Mouse (Mus musculus): ENCODE results near the gene Adam8. TPM values are rescaled to one million over a fixed set of nuclear protein-coding genes. Genes with fewer than 3 reads are reported as not detected.

Adam8 gene
- polyA plus RNA-seq, 1 experiment from 2014 or later, result 5.3 TPM

GRCm38 (mm10) chr7:139956658-139957057, 35.7 kb downstream of the Adam8 start:
- no peak overlapping the region for H3K27ac ChIP-seq
- no peak overlapping the region for H3K9ac ChIP-seq
- no peak overlapping the region for H3K4me2 ChIP-seq
- 83% methylated on average over 3 of the region's 3 CpGs for WGBS
- no peak overlapping the region for H3K4me3 ChIP-seq
- H3K36me3 ChIP-seq, result no peaks in the 10 kb centered on the region
- H3K27me3 ChIP-seq, result peaks cover 35% of the 10 kb centered on the region
- H3K4me1 ChIP-seq (replicated peaks), result peaks cover 6% of the 10 kb centered on the region; the same call in 1 of the 2 replicates
- H3K9me3 ChIP-seq, result no peaks in the 10 kb centered on the region
- no peak for ATAC-seq (ENCODE audit: low FRiP score)

DNA sequence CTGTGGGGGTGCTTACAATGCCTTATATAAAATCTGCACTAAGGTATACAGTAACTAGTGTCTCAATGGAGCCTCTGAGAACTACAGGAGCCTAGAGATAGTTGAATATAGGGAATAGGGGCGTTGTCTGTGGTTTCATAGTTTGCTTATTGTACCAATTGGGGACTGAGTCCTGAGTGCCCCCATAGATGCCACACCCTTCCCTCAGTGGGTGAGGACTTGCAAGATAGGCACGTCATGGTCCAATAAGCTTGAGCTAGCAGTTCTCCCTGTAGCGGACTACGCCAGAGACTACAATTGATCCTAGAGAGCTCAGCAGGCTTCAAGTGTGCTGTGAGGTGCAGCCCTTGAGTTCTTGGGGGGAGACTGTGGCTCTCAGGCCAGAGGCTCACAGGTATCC, 36.9 kb downstream of the Adam8 start:
- Histone ChIP-seq H3K27me3 (peaks cover 46% of the 10 kb centered on the region), H3K4me1 (replicated peaks) (peaks cover 13% of the 10 kb centered on the region), H3K9me3 (no peaks in the 10 kb centered on the region), H3K4me2 (no peak overlapping the region), H3K4me3 (no peak overlapping the region), H3K36me3 (no peaks in the 10 kb centered on the region), H3K27ac (no peak overlapping the region), H3K9ac (no peak overlapping the region)
- 90% methylated on average over 4 of the region's 4 CpGs for WGBS
- ATAC-seq (ENCODE audit: low FRiP score), result no peak

- peaks cover 17% of the 10 kb centered on the region for H3K4me1 ChIP-seq (replicated peaks)
- WGBS, result 51% methylated on average over 6 of the region's 6 CpGs
- H3K4me3 ChIP-seq, result no peak overlapping the region
- no peak overlapping the region for H3K9ac ChIP-seq
- H3K27ac ChIP-seq, result no peak overlapping the region
- H3K27me3 ChIP-seq, result peaks cover 66% of the 10 kb centered on the region
- ATAC-seq (ENCODE audit: low FRiP score), result no peak
- no peak overlapping the region for H3K4me2 ChIP-seq
- H3K36me3 ChIP-seq, result no peaks in the 10 kb centered on the region
- H3K9me3 ChIP-seq, result no peaks in the 10 kb centered on the region
These were observed 40.2 kb downstream of the Adam8 start for GRCm38 (mm10) chr7:139951991-139952633.

DNA sequence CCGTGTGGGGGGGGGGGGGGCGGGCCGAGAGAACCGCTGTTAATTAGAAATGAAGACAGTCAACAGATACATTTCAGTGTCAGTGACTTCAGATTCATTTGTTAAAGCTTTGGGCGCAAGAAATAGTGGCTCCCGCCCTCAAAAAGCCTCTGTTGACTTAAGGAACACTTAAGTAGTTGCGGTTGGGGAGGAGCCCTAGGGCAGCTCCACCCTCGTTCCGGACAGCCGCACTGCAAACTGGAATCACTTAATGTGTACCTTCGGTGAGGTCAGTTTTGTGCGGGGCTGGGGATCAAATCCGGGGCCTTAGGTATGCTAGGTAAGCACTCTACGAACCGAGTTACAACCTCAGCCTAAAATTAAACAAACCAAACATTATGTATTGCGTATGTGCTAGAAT, 41.3 kb downstream of the Adam8 start:
- H3K27me3 ChIP-seq, result peaks cover 72% of the 10 kb centered on the region
- no peaks in the 10 kb centered on the region for H3K9me3 ChIP-seq
- no peaks in the 10 kb centered on the region for H3K36me3 ChIP-seq
- ATAC-seq (ENCODE audit: low FRiP score), result no peak
- H3K4me3 ChIP-seq, result peak overlapping the region; percentile 42
- H3K4me1 ChIP-seq (replicated peaks), result peaks cover 17% of the 10 kb centered on the region
- no peak overlapping the region for H3K9ac ChIP-seq
- no peak overlapping the region for H3K27ac ChIP-seq
- H3K4me2 ChIP-seq, result peak overlapping the region; percentile 70
- WGBS, result 10% methylated on average over 15 of the region's 16 CpGs

DNA sequence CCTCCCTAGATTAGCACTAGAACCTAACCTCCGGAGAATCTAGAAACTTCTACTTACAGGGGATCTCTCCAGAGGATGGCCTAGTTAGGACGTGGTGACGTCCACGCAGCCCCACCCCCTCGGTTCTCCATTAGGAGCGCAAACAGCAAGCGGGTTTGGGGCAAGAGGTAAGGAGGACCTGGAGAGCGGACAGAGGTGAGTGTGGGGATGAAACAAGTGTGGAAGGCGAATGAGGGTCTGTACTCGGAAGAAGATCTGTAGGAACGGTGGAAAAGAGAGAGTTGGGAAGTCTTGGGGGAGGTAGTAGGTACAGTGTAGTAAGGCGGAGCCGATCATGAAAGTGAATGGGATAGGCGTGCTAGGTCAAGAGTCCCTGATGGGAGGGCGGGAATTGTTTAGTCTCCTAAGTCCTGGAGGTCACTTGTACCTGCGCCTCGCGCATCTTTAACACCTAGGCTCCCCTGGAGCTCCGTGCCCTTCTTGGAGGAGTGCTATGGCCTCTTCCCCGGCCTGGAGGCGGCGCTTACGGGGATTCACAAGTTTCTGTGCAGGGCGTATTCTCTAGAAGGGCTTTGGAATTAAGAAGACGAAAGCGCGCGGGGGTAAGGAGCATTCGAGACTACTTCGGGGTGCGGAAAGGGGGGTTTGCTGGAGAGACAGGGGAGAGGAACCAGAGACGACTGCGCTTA, 41.9 kb downstream of the Adam8 start:
- no peaks in the 10 kb centered on the region for H3K36me3 ChIP-seq
- H3K9me3 ChIP-seq, result no peaks in the 10 kb centered on the region
- H3K9ac ChIP-seq, result peak overlapping the region; percentile 60
- H3K27ac ChIP-seq, result no peak overlapping the region
- under 1% methylated on average over 33 of the region's 33 CpGs for WGBS
- peak overlapping the region; percentile 42 for H3K4me3 ChIP-seq
- ATAC-seq (ENCODE audit: low FRiP score), result peak; percentile 72
- H3K4me2 ChIP-seq, result peak overlapping the region; percentile 70
- peaks cover 76% of the 10 kb centered on the region for H3K27me3 ChIP-seq
- peaks cover 17% of the 10 kb centered on the region for H3K4me1 ChIP-seq (replicated peaks)

DNA sequence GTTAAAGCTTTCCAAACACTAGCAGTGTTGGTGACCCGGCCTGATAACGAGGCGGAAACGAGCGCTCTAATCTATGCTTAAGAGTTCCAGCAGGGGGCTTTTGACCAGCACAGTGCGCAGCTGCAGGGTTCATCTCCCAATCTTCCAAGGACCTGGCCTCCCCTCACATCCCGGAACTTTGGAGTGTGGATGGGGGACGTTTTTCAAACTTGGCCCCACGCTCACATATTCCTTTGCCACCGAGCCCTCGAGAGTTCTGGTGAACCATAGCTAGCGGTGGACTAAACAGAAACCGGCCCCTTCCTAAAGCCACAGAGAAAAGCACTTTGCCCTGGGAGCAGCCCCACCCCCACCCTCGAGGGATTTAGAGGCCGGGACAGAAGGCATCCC, 42.5 kb downstream of the Adam8 start:
- no peaks in the 10 kb centered on the region for H3K36me3 ChIP-seq
- no peaks in the 10 kb centered on the region for H3K9me3 ChIP-seq
- H3K27me3 ChIP-seq, result peaks cover 81% of the 10 kb centered on the region
- no peak overlapping the region for H3K27ac ChIP-seq
- H3K9ac ChIP-seq, result peak overlapping the region; percentile 60; the same call in 1 of the 2 replicates
- peak overlapping the region; percentile 42 for H3K4me3 ChIP-seq
- ATAC-seq (ENCODE audit: low FRiP score), result peak; percentile 75
- H3K4me1 ChIP-seq (replicated peaks), result peaks cover 17% of the 10 kb centered on the region
- H3K4me2 ChIP-seq, result peak overlapping the region; percentile 70
- WGBS, result 2% methylated on average over 15 of the region's 15 CpGs

DNA sequence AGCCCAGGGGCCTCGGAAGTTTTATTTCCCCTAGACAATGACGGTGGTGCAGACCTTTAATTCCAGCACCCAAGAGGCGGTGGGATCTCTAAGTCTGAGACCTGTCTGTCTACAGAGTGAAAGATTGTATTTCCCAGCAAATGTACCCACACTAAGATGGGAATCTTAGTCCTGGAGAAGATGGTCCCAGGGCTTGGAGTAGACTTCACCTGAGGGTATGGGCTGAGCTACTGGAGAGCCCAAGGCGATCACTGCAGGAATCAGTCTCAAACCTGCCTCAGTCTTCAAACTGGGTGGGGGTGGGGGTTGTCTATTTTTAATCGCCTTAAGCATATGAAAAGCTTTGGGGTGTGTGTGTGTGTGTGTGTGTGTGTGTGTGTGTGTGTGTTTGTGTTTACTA, 46.3 kb downstream of the Adam8 start:
- Histone ChIP-seq H3K4me2 (no peak overlapping the region), H3K36me3 (no peaks in the 10 kb centered on the region), H3K4me3 (no peak overlapping the region), H3K27ac (no peak overlapping the region), H3K27me3 (peaks cover 99% of the 10 kb centered on the region), H3K4me1 (replicated peaks) (peaks cover 29% of the 10 kb centered on the region), H3K9me3 (no peaks in the 10 kb centered on the region), H3K9ac (no peak overlapping the region)
- ATAC-seq (ENCODE audit: low FRiP score), result no peak
- 25% methylated on average over 5 of the region's 5 CpGs for WGBS

- Histone ChIP-seq H3K27ac (no peak overlapping the region), H3K9me3 (no peaks in the 10 kb centered on the region), H3K4me1 (replicated peaks) (peaks cover 24% of the 10 kb centered on the region), H3K27me3 (peaks cover 97% of the 10 kb centered on the region), H3K9ac (no peak overlapping the region), H3K4me2 (no peak overlapping the region), H3K36me3 (no peaks in the 10 kb centered on the region), H3K4me3 (no peak overlapping the region)
- no peak for ATAC-seq (ENCODE audit: low FRiP score)
- 10% methylated on average over 5 of the region's 5 CpGs for WGBS
These were observed 46.8 kb downstream of the Adam8 start for GRCm38 (mm10) chr7:139945516-139945915.

DNA sequence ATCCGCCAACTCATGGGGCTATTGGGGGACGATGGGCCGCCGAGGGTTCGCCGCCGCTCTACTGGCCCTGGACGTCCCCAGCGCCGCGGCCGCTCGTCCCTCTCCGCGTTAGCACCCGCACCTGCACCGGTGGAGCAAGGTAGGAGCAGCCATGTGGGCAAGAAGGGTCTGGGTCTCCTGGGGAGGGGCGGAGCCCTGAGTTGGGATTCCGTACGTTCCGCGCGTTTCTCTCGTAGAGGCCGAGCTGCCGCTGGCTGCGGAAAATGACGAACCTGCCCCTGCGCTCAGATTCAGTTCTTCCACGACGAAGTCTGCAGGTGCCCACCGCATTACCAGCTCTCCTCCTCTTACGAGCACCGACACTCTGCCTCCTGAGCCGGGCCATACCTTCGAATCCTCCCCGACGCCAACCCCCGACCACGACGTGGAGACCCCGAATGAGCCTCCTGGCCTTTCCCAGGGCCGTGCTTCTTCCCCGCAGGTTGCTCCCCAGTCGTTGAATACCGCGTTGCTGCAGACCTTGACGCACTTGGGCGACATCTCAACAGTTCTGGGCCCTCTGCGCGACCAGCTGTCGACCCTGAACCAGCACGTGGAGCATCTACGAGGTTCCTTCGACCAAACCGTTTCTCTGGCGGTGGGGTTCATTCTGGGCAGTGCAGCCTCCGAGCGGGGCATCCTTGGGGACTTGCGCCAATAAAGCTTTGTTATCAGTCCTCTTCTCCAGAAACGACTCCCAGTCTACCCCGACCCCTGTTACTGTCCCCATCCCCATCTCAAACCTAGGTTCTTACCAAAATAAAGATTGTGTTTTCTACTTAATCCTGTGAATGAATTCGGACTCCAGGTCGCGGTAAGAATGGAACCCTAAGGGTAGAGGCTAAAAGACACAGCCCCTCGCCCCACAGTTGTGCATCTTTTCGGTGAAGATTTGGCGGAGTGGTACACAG, 47.8 kb downstream of the Adam8 start:
- no peak for ATAC-seq (ENCODE audit: low FRiP score)
- no peaks in the 10 kb centered on the region for H3K9me3 ChIP-seq
- H3K27ac ChIP-seq, result no peak overlapping the region
- H3K9ac ChIP-seq, result peak overlapping the region; percentile 58
- H3K4me2 ChIP-seq, result peak overlapping the region; percentile 54
- H3K4me1 ChIP-seq (replicated peaks), result peaks cover 15% of the 10 kb centered on the region
- no peaks in the 10 kb centered on the region for H3K36me3 ChIP-seq
- WGBS, result 3% methylated on average over 67 of the region's 68 CpGs
- H3K4me3 ChIP-seq, result peak overlapping the region; percentile 35
- peaks cover 95% of the 10 kb centered on the region for H3K27me3 ChIP-seq

GRCm38 (mm10) chr7:139943674-139944281, 48.6 kb downstream of the Adam8 start, which contains the start of gene Utf1:
Gene Utf1 (plus strand): TSS chr7:139943789.
- ATAC-seq (ENCODE audit: low FRiP score), result no peak; the same call in 1 of the 2 replicates

DNA sequence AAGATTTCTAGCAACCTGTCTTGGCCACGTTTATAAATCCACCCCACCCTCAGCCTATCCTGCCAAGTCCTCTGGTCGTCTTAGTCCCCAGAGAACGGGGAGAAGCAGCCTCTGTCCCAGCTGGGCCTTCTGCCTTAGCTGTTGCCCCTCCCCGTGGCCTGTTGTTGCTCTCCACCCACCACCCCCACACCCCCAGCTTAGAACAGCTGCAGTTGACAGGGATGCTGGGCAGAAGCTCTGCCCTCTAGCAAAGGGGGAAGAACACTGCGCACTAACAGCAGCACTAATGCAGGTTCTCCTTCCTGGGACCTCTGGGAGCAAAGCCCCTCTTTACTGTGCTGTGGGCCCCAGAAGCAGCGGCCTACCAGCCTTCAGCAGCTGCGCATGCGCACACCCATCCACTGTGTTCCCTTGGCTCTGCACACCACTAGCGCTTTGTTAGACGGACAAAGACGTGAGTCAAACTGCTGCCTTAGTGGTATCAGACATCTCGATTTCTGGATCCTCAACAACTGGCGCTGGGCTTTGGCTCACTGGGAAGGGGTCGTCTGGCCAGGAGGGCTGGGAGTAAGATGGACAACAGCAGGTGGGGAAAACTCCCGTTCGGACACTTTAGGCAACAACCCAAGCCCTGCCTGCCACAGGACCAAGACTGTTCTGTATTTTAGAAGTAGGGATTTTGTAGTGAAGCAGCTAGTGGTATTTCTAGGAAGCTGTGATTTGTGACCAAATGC, 51.7 kb downstream of the Adam8 start:
- Histone ChIP-seq H3K4me1 (replicated peaks) (peaks cover 14% of the 10 kb centered on the region), H3K4me2 (no peak overlapping the region), H3K27me3 (peaks cover 72% of the 10 kb centered on the region), H3K27ac (no peak overlapping the region), H3K4me3 (no peak overlapping the region), H3K36me3 (peaks cover 7% of the 10 kb centered on the region; the same call in 1 of the 2 replicates), H3K9ac (no peak overlapping the region), H3K9me3 (no peaks in the 10 kb centered on the region)
- 68% methylated on average over 16 of the region's 16 CpGs for WGBS
- no peak for ATAC-seq (ENCODE audit: low FRiP score)

More at GRCm38 (mm10) chr7:139943674-139944281, 48.6 kb downstream of the Adam8 start, which contains the start of gene Utf1:
- Histone ChIP-seq H3K27me3 (peaks cover 93% of the 10 kb centered on the region), H3K4me1 (replicated peaks) (peaks cover 14% of the 10 kb centered on the region), H3K27ac (no peak within 1 kb of the TSS), H3K4me3 (peak within 1 kb of the TSS; percentile 35), H3K4me2 (peak within 1 kb of the TSS; percentile 54), H3K36me3 (no peaks in the 10 kb centered on the region), H3K9me3 (no peaks in the 10 kb centered on the region), H3K9ac (peak within 1 kb of the TSS; percentile 58)
- 1% methylated on average over 59 of the region's 59 CpGs for WGBS

All from hindbrain, embryonic 13.5 days (tissue).